Mouse (Mus musculus): ENCODE results near the gene Zbtb20. TPM values are rescaled to one million over a fixed set of nuclear protein-coding genes. Genes with fewer than 3 reads are reported as not detected.

The Zbtb20 gene
- polyA plus RNA-seq, 1 experiment from 2014 or later = 27.9 TPM

DNA sequence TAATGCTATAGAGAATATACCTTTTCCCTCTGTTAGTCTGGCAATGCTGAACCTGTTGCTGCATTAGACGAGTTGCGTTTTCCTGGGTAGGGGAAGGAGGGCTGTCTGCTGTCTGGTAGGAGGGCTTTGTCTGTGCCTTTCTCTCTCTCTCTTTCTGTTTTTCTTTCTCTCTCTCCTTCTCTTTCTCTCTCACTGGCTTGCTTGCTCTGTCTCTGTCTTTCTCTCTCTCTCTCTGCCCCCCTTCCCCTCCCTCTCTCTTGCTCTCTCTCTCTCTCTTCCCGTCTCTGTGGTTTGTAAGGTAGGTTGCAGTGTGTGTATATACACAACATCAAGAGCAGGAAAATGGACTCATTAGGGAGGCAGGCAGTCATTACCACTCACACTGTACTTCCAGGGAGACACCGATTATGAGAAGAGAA is 31.6 kb downstream of the Zbtb20 start:
- H3K9me3 ChIP-seq (ENCODE audit: low read length) = no peaks in the 10 kb centered on the region
- H3K27ac ChIP-seq (ENCODE audit: low read length) = peak overlapping the region; percentile 71
- peaks cover 12% of the 10 kb centered on the region; the same call in 1 of the 2 replicates for H3K4me1 ChIP-seq (ENCODE audit: insufficient read depth, low read depth, low read length)
- H3K4me2 ChIP-seq (replicated peaks; ENCODE audit: low read depth, low read length) = peak overlapping the region; percentile 54
- DNase-seq (ENCODE audit: low spot score) (peak; percentile 76), ATAC-seq (peak; percentile 80)
- TF ChIP-seq CTCF (IDR thresholded peaks at IDR 0.05) (no peak), EP300 (IDR thresholded peaks at IDR 0.05) (0 out of 2 replicates have a peak, but pooled peaks have one; percentile 39)
- 13% methylated on average over 4 of the region's 4 CpGs for WGBS
- no peaks in the 10 kb centered on the region for H3K27me3 ChIP-seq (replicated peaks; ENCODE audit: insufficient read depth, low read length)
- H3K9ac ChIP-seq (replicated peaks; ENCODE audit: low read depth) = peak overlapping the region; percentile 58
- H3K36me3 ChIP-seq (ENCODE audit: insufficient read depth, low read length) = no peaks in the 10 kb centered on the region
- peak overlapping the region; percentile 43 for H3K4me3 ChIP-seq (ENCODE audit: low read depth, low read length)

DNA sequence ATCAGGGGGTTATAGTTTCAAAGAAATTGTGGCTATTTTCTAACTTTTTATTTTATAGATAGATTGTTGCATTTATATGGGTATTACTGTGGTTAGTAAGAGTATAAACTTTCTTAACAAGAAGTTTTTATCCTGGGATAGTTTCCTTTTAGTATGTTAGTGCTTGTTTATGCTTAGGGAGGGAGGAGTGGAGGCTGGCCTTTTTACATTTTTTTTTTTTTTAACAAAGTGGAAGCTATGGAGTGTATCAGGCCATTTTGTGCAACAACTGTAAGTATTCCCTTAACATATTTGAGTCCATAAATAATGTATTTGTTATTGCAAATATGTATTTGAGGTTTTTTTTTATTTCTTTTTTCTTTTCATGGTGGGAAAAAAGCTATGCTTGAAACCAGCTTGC is 32.7 kb downstream of the Zbtb20 start:
- no peaks in the 10 kb centered on the region for H3K9me3 ChIP-seq (ENCODE audit: low read length)
- peak overlapping the region; percentile 43; the same call in 1 of the 2 replicates for H3K4me3 ChIP-seq (ENCODE audit: low read depth, low read length)
- no peak overlapping the region for H3K27ac ChIP-seq (ENCODE audit: low read length)
- H3K36me3 ChIP-seq (ENCODE audit: insufficient read depth, low read length) = no peaks in the 10 kb centered on the region
- no peaks in the 10 kb centered on the region for H3K27me3 ChIP-seq (replicated peaks; ENCODE audit: insufficient read depth, low read length)
- H3K9ac ChIP-seq (replicated peaks; ENCODE audit: low read depth) = no peak overlapping the region
- ATAC-seq (no peak), DNase-seq (ENCODE audit: low spot score) (peak; percentile 12)
- H3K4me1 ChIP-seq (ENCODE audit: insufficient read depth, low read depth, low read length) = peaks cover 12% of the 10 kb centered on the region; the same call in 1 of the 2 replicates
- TF ChIP-seq CTCF (IDR thresholded peaks at IDR 0.05) (no peak), EP300 (IDR thresholded peaks at IDR 0.05) (no peak)
- H3K4me2 ChIP-seq (replicated peaks; ENCODE audit: low read depth, low read length) = peak overlapping the region; percentile 54; the same call in 1 of the 2 replicates

DNA sequence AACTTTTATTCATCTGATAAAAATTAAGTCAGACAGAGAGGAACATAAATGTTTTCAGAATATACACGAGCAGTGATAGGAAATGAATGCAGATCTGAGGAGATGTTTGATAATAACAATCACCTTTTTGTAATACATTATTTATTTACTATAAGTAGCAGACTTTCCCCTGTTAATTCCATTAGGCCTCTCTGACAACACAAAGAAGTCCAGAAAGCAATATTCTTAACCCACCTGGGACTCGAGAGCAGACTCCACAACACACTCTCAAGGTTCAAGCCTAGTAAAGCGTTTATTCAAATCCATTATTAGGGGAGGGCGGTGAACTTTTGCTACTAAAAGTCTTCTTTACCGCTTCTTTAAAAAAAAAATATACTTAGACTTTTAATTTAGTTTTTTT is 33.2 kb downstream of the Zbtb20 start:
- no peak overlapping the region for H3K4me3 ChIP-seq (ENCODE audit: low read depth, low read length)
- no peaks in the 10 kb centered on the region for H3K27me3 ChIP-seq (replicated peaks; ENCODE audit: insufficient read depth, low read length)
- H3K4me2 ChIP-seq (replicated peaks; ENCODE audit: low read depth, low read length) = no peak overlapping the region
- peaks cover 12% of the 10 kb centered on the region; the same call in 1 of the 2 replicates for H3K4me1 ChIP-seq (ENCODE audit: insufficient read depth, low read depth, low read length)
- WGBS = 81% methylated on average over 5 of the region's 5 CpGs
- no peak for TF ChIP-seq EP300 (IDR thresholded peaks at IDR 0.05)
- TF ChIP-seq CTCF (IDR thresholded peaks at IDR 0.05) = no peak
- no peak overlapping the region for H3K9ac ChIP-seq (replicated peaks; ENCODE audit: low read depth)
- no peaks in the 10 kb centered on the region for H3K36me3 ChIP-seq (ENCODE audit: insufficient read depth, low read length)
- H3K9me3 ChIP-seq (ENCODE audit: low read length) = no peaks in the 10 kb centered on the region
- ATAC-seq (no peak), DNase-seq (ENCODE audit: low spot score) (no peak)
- no peak overlapping the region for H3K27ac ChIP-seq (ENCODE audit: low read length)

DNA sequence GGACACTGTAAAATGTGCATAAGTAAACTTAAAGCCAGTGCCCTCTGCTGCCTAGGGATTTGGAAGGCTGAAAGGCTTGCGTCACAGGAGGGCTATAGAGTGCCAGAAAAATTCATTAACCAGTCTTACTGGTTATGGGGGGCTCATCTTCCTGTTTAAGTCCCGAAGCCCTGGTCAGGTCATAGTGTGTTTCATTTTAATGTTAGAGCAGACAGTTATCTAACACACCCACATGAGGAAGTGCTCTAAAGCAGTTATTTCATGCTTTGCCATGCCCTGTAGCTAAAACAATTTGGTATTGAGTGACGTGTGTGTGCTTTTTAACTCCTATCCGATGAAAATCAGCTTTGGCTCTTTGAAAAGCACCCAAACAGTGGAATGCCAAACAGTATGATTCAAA is 34.3 kb downstream of the Zbtb20 start:
- peak; percentile 36 for DNase-seq (ENCODE audit: low spot score)

DNA sequence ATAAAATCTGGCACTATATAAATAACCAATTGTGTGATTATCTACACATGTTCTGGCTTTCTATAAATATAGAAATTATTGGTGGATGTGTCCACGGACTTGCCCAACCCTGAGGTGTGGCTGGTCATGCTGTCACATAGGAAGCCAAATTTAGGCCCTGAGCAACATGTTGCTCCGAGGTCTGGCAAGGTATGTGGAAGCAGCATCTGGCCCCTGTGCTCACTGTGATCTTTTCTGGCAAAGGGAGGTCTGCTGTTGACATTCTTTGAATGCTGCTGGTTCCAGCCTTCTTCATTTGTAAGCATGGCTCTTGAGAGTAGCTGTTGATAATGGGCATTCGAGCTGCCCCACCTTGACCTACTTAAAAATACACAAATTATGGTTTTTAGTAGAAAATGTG is 35.0 kb downstream of the Zbtb20 start:
- Histone ChIP-seq H3K27me3 (replicated peaks; ENCODE audit: insufficient read depth, low read length) (no peaks in the 10 kb centered on the region), H3K36me3 (ENCODE audit: insufficient read depth, low read length) (no peaks in the 10 kb centered on the region), H3K9ac (replicated peaks; ENCODE audit: low read depth) (no peak overlapping the region), H3K4me3 (ENCODE audit: low read depth, low read length) (no peak overlapping the region), H3K9me3 (ENCODE audit: low read length) (no peaks in the 10 kb centered on the region), H3K4me2 (replicated peaks; ENCODE audit: low read depth, low read length) (no peak overlapping the region), H3K27ac (ENCODE audit: low read length) (no peak overlapping the region), H3K4me1 (ENCODE audit: insufficient read depth, low read depth, low read length) (peaks cover 12% of the 10 kb centered on the region; the same call in 1 of the 2 replicates)
- TF ChIP-seq CTCF (IDR thresholded peaks at IDR 0.05) = no peak
- no peak for TF ChIP-seq EP300 (IDR thresholded peaks at IDR 0.05)
- DNase-seq (ENCODE audit: low spot score) = peak; percentile 21
- no peak for ATAC-seq
- WGBS = 44% methylated on average over 3 of the region's 3 CpGs

More for the DNA sequence above, 34.3 kb downstream of the Zbtb20 start:
- Histone ChIP-seq H3K9ac (replicated peaks; ENCODE audit: low read depth) (no peak overlapping the region), H3K36me3 (ENCODE audit: insufficient read depth, low read length) (no peaks in the 10 kb centered on the region), H3K4me3 (ENCODE audit: low read depth, low read length) (no peak overlapping the region), H3K27me3 (replicated peaks; ENCODE audit: insufficient read depth, low read length) (no peaks in the 10 kb centered on the region), H3K4me2 (replicated peaks; ENCODE audit: low read depth, low read length) (no peak overlapping the region), H3K4me1 (ENCODE audit: insufficient read depth, low read depth, low read length) (peaks cover 12% of the 10 kb centered on the region; the same call in 1 of the 2 replicates), H3K9me3 (ENCODE audit: low read length) (no peaks in the 10 kb centered on the region), H3K27ac (ENCODE audit: low read length) (peak overlapping the region; percentile 52; the same call in 1 of the 2 replicates)
- 17% methylated on average over 4 of the region's 4 CpGs for WGBS
- no peak for ATAC-seq
- TF ChIP-seq EP300 (IDR thresholded peaks at IDR 0.05) (no peak), CTCF (IDR thresholded peaks at IDR 0.05) (no peak)

DNA sequence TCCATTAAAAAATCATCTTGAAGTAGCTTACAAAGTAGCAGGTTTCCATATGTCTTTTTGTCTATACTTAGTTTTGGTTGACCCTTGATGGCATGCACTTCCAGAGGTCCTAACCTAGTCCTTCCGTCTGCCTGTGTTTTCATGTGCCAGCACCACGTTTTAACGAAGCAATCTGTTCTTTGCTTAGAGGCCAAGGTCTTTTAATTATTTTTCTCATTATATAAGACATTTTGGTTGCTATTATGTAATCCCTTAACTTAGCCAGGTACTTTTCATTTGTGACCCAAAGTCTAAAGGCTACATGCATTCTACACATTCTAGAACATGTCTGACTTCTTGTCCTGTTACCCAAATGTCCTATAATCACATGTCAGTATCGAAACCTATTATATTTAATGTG is 35.6 kb downstream of the Zbtb20 start:
- H3K27ac ChIP-seq (ENCODE audit: low read length) = 0 out of 2 replicates have a peak overlapping the region, but pooled peaks have one; percentile 14
- ATAC-seq = no peak

More for the DNA sequence above, 35.6 kb downstream of the Zbtb20 start:
- no peak overlapping the region for H3K4me3 ChIP-seq (ENCODE audit: low read depth, low read length)
- no peak overlapping the region for H3K9ac ChIP-seq (replicated peaks; ENCODE audit: low read depth)
- no peak for DNase-seq (ENCODE audit: low spot score)
- no peak for TF ChIP-seq EP300 (IDR thresholded peaks at IDR 0.05)
- TF ChIP-seq CTCF (IDR thresholded peaks at IDR 0.05) = no peak
- no peaks in the 10 kb centered on the region for H3K9me3 ChIP-seq (ENCODE audit: low read length)
- H3K4me2 ChIP-seq (replicated peaks; ENCODE audit: low read depth, low read length) = no peak overlapping the region
- H3K4me1 ChIP-seq (ENCODE audit: insufficient read depth, low read depth, low read length) = peaks cover 12% of the 10 kb centered on the region; the same call in 1 of the 2 replicates
- no peaks in the 10 kb centered on the region for H3K36me3 ChIP-seq (ENCODE audit: insufficient read depth, low read length)
- H3K27me3 ChIP-seq (replicated peaks; ENCODE audit: insufficient read depth, low read length) = no peaks in the 10 kb centered on the region
- WGBS = 73% methylated on average over 4 of the region's 4 CpGs
